Mouse (Mus musculus) megakaryocyte, embryonic 14.5 days (primary cell): ENCODE results near the gene Gm21915.

Source experiments
- FLI1 ChIP-seq: IDR thresholded peaks from 2 replicates; pipeline ENCODE4 v1.6.1; 2012; ENCODE audit warnings: low read length, inconsistent platforms, mixed read lengths
- GATA1 ChIP-seq: IDR thresholded peaks from 3 replicates; pipeline ENCODE4 v1.6.1; 2012; ENCODE audit warnings: mixed read lengths, low read length, inconsistent platforms, borderline replicate concordance

DNA sequence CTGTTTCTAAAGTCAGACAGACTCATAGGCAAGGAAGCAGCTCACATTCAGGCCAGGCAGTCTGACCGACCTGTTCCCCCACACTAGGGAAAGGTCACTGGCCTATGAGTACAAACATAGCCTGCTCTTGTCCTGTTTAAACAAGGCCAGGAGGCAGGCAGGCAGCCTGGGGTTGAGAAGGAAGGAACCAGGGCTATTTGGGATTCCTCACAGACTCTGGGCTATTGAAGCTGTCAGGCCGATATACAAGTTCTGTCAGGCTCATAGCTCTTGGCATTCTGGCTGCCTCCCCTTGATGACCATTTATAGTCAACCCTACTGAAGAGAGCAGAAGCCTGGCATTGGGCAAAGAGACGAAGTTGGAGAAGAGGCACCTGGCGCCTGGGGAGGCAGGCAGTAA, 41.2 kb downstream of the Gm21915 start:
- no peak for TF ChIP-seq GATA1
- no peak for TF ChIP-seq FLI1
